Mouse (Mus musculus) liver, adult 2 months (tissue): Measurements from ENCODE around the gene Cyp4f14.

ENCODE experiments used
- CTCF ChIP-seq: fragments of 200-500 bp; IDR thresholded peaks from 2 replicates; pipeline ENCODE4 v1.5.1; 2011; ENCODE audit warnings: low read depth, low read length, control low read depth
- POLR2A ChIP-seq: fragments of 200-500 bp; IDR thresholded peaks from 2 replicates; pipeline ENCODE4 v1.6.1; 2011; ENCODE audit warnings: low read length, control low read depth; ENCODE audit not compliant: insufficient read depth; ENCODE audit errors: extremely low read depth

- TF ChIP-seq CTCF (no peak), POLR2A (peak; percentile 79)
These were observed 30.2 kb upstream of the Cyp4f14 start, which contains the start of gene Cyp4f13 for GRCm38 (mm10) chr17:32947215-32947914.
